Comparison of ENCODE assay signal across 22 mouse cellular contexts in genomic region chr7:72639566-72639965, GRCm38 (mm10).
DNase-seq lines count a peak whose midpoint lies in the region; ATAC-seq lines count a peak whose summit lies in the region.
"Had no signal": no experiment of that assay in that cellular context is flagged by ENCODE, and none has a peak within 500 bp of the region (broad histone marks: within the 10 kb centered on the region; RNA-seq: fewer than 3 reads in every experiment).

No protein-coding gene starts in this region.

- no peak for ATAC-seq in forebrain, embryonic 13.5 days
- no peak for ATAC-seq in hindbrain, embryonic 13.5 days (ENCODE audit: low FRiP score)
- ATAC-seq: forebrain, embryonic 14.5 days; hindbrain, embryonic 16.5 days; intestine, embryonic 15.5 days; midbrain, embryonic 16.5 days; Patski had no signal

- no peaks in the 10 kb centered on the region for H3K27me3 ChIP-seq in forebrain, embryonic 13.5 days
- H3K27me3 ChIP-seq in hindbrain, embryonic 13.5 days = no peaks in the 10 kb centered on the region
- H3K27me3 ChIP-seq: embryonic facial prominence, embryonic 12.5 days; intestine, embryonic 15.5 days; Patski; stomach, embryonic 15.5 days had no signal

- no peaks in the 10 kb centered on the region for H3K9me3 ChIP-seq in forebrain, embryonic 13.5 days (replicated peaks)
- no peaks in the 10 kb centered on the region for H3K9me3 ChIP-seq in hindbrain, embryonic 13.5 days
- H3K9me3 ChIP-seq: embryonic facial prominence, embryonic 12.5 days; intestine, embryonic 15.5 days; stomach, embryonic 15.5 days had no signal

- H3K27ac ChIP-seq in forebrain, embryonic 13.5 days = no peak overlapping the region
- H3K27ac ChIP-seq in hindbrain, embryonic 13.5 days = no peak overlapping the region
- H3K27ac ChIP-seq: embryonic facial prominence, embryonic 12.5 days; intestine, embryonic 15.5 days; left cerebral cortex, adult 2 months; macrophage; stomach, embryonic 15.5 days had no signal

- H3K4me1 ChIP-seq in forebrain, embryonic 13.5 days = no peaks in the 10 kb centered on the region
- H3K4me1 ChIP-seq in hindbrain, embryonic 13.5 days (replicated peaks) = no peaks in the 10 kb centered on the region
- H3K4me1 ChIP-seq: embryonic facial prominence, embryonic 12.5 days; intestine, embryonic 15.5 days; stomach, embryonic 15.5 days had no signal

- no peak overlapping the region for H3K9ac ChIP-seq in forebrain, embryonic 13.5 days
- H3K9ac ChIP-seq in hindbrain, embryonic 13.5 days = no peak overlapping the region
- H3K9ac ChIP-seq: embryonic facial prominence, embryonic 12.5 days; intestine, embryonic 15.5 days; stomach, embryonic 15.5 days had no signal

- DNase-seq in heart, adult 18-20 months = peak; percentile 14 to 33
- no peak for DNase-seq in heart, postnatal 36 days
- DNase-seq in 3134 (ENCODE audit: extremely low read depth, insufficient read length, low spot score) = peak; percentile 40
- DNase-seq in 3T3-L1 (ENCODE audit: low read depth, low spot score) = peak; percentile 95
- peak; percentile 3 for DNase-seq in heart, postnatal 25 days (ENCODE audit: low spot score)
- DNase-seq: adrenal gland, postnatal 36 days; cerebellum, adult 11 months; cerebellum, postnatal 14 days; kidney, adult 8-10 months; kidney, postnatal 10 days; thymus, postnatal 25 days had no signal

- 91% methylated on average over 2 of the region's 2 CpGs for WGBS in forebrain, embryonic 13.5 days
- 80% methylated on average over 2 of the region's 2 CpGs for WGBS in hindbrain, embryonic 13.5 days

- H3K36me3 ChIP-seq in forebrain, embryonic 13.5 days (ENCODE audit: poor library complexity, severe bottlenecking) = no peaks in the 10 kb centered on the region
- H3K36me3 ChIP-seq in hindbrain, embryonic 13.5 days = no peaks in the 10 kb centered on the region
- H3K36me3 ChIP-seq: embryonic facial prominence, embryonic 12.5 days; intestine, embryonic 15.5 days; stomach, embryonic 15.5 days had no signal

- no peak overlapping the region for H3K4me2 ChIP-seq in forebrain, embryonic 13.5 days
- H3K4me2 ChIP-seq in hindbrain, embryonic 13.5 days = no peak overlapping the region
- H3K4me2 ChIP-seq: embryonic facial prominence, embryonic 12.5 days; intestine, embryonic 15.5 days; stomach, embryonic 15.5 days had no signal

- H3K4me3 ChIP-seq in forebrain, embryonic 13.5 days = no peak overlapping the region
- H3K4me3 ChIP-seq in hindbrain, embryonic 13.5 days = no peak overlapping the region
- H3K4me3 ChIP-seq: embryonic facial prominence, embryonic 12.5 days; intestine, embryonic 15.5 days; left cerebral cortex, adult 2 months; stomach, embryonic 15.5 days had no signal

- intact Hi-C loops in heart, postnatal 36 days (cut with DNase I) = no loop called here
- intact Hi-C loops in heart, postnatal 25 days (cut with DNase I) = no loop called here

Comparison
In these comparisons a context has a peak if more than half of its experiments do, and no peak if none do; other contexts are left out.
1. DNase-seq: peak in heart, adult 18-20 months (2 of 2), 3134 (single experiment), 3T3-L1 (single experiment) and heart, postnatal 25 days (single experiment); none in heart, postnatal 36 days (0 of 2).